ENCODE assay signal across 12 mouse cellular contexts in the genomic region with DNA sequence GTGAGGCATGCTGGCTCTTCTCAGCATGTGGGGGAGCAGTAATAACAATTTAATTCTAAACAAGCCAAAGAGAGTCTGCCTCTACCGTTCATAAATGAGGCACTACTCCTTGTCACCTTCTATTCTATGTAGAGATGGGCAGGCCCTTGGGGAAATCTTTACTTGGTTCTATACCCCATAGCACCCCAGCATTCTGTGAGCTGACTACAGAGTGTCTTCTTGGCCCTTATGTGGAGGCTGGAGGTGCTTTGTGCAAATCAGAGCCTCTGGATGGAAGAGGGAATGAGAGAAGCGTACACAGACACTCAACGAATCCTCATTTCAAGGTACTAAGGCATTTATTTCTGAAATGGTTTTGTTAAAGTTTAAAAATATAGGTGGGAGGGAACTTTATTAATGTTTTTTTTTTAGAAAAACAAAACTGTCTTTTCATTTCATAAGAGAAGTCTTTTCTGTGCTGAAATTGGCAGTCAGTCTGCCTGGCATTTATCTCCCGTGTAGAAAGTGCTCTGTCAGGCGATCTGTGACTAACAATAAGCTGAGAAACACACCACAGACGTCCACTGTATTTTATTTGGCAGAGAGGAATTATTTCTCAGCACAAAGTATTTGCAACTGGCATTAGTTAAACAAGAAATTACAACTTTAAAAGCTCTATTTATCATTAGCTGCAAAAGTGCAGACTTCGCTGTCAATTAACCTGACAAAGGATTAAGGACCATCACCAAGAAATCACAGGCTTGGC. TPM values are rescaled to one million over a fixed set of nuclear protein-coding genes. Genes with fewer than 3 reads are reported as not detected.
DNase-seq lines count a peak whose midpoint lies in the region; ATAC-seq lines count a peak whose summit lies in the region.
"Had no signal": no experiment of that assay in that cellular context is flagged by ENCODE, and none has a peak within 500 bp of the region (broad histone marks: within the 10 kb centered on the region; RNA-seq: fewer than 3 reads in every experiment).

No protein-coding gene starts in this region.

- peaks cover 35% of the 10 kb centered on the region for H3K4me1 ChIP-seq in heart, embryonic 15.5 days (replicated peaks)

- H3K4me2 ChIP-seq in heart, embryonic 15.5 days: no peak overlapping the region

- ATAC-seq in heart, embryonic 15.5 days (replicated peaks; ENCODE audit: insufficient number of reproducible peaks, insufficient read depth, low FRiP score, low read depth): no peak
- ATAC-seq: Patski had no signal

- H3K9me3 ChIP-seq in heart, embryonic 15.5 days (replicated peaks): no peaks in the 10 kb centered on the region

- H3K4me3 ChIP-seq in heart, embryonic 15.5 days: no peak overlapping the region

- H3K36me3 ChIP-seq in heart, embryonic 15.5 days: no peaks in the 10 kb centered on the region

- WGBS in heart, embryonic 15.5 days: 39% methylated on average over 7 of the region's 7 CpGs

- no peaks in the 10 kb centered on the region for H3K27me3 ChIP-seq in heart, embryonic 15.5 days
- H3K27me3 ChIP-seq: Patski had no signal

- no peak overlapping the region for H3K9ac ChIP-seq in heart, embryonic 15.5 days

- H3K27ac ChIP-seq in heart, embryonic 15.5 days: peak overlapping the region; percentile 86

- DNase-seq in cerebellum, postnatal 14 days: peak; percentile 6 to 13
- DNase-seq in cerebellum, postnatal 36 days: no peak
- DNase-seq in layer of hippocampus, adult 11-12 months (ENCODE audit: low spot score): peak; percentile 15
- no peak for DNase-seq in layer of hippocampus, postnatal 36 days
- DNase-seq in 3T3-L1 (ENCODE audit: low read depth, low spot score): peak; percentile 77
- no peak for DNase-seq in cerebellum, adult 11 months
- no peak for DNase-seq in kidney, adult 9 months
- DNase-seq: B cell, adult 2 months; kidney, postnatal 25 days had no signal

RNA-seq across cellular contexts. Expression of a gene that starts 33.2 kb away (rescaled TPM):
- 1 to 10 TPM; 5.5 to 5.7 TPM for total RNA-seq in layer of hippocampus, postnatal 36 days (2021)
- polyA plus RNA-seq in heart, embryonic 15.5 days (2015; fragmentation: Nextera tagmentation; extraction: Ambion mirVana): 10.8 and 13.7 TPM in 2 replicates
- total RNA-seq: granulocyte monocyte progenitor cell, adult 5-6 weeks had no signal

Comparison
In these comparisons a context has a peak if more than half of its experiments do, and no peak if none do; other contexts are left out.
1. DNase-seq: peak in cerebellum, postnatal 14 days (2 of 2), layer of hippocampus, adult 11-12 months (single experiment) and 3T3-L1 (single experiment); none in cerebellum, postnatal 36 days (0 of 2), layer of hippocampus, postnatal 36 days (0 of 2), cerebellum, adult 11 months (single experiment) and kidney, adult 9 months (single experiment).